In genomic region chr11:20594229-20595201, GRCm38 (mm10) we compare ENCODE assay signal across 10 mouse cellular contexts. TPM values are rescaled to one million over a fixed set of nuclear protein-coding genes. Genes with fewer than 3 reads are reported as not detected.
DNase-seq lines count a peak whose midpoint lies in the region; ATAC-seq and TF ChIP-seq lines count a peak whose summit lies in the region.
"Had no signal": no experiment of that assay in that cellular context is flagged by ENCODE, and none has a peak within 500 bp of the region (broad histone marks: within the 10 kb centered on the region; RNA-seq: fewer than 3 reads in every experiment).

No protein-coding gene starts in this region.

- no peak overlapping the region for H3K4me2 ChIP-seq in kidney, embryonic 14.5 days (replicated peaks; ENCODE audit: low read depth, low read length)
- no peak overlapping the region for H3K4me2 ChIP-seq in kidney, postnatal 0 days (ENCODE audit: low read length)
- 0 out of 2 replicates have a peak overlapping the region, but pooled peaks have one; percentile 2 for H3K4me2 ChIP-seq in stomach, embryonic 15.5 days
- H3K4me2 ChIP-seq: forebrain, embryonic 15.5 days had no signal

- 78% methylated on average over 22 of the region's 22 CpGs for WGBS in kidney, embryonic 14.5 days
- WGBS in heart, adult 2 months = 39% methylated on average over 22 of the region's 22 CpGs
- 63% methylated on average over 22 of the region's 22 CpGs for WGBS in kidney, postnatal 0 days
- 57% methylated on average over 22 of the region's 22 CpGs for WGBS in stomach, embryonic 15.5 days

- no peak overlapping the region for H3K4me3 ChIP-seq in kidney, embryonic 14.5 days (ENCODE audit: low read length)
- H3K4me3 ChIP-seq in heart, adult 2 months = 0 out of 2 replicates have a peak overlapping the region, but pooled peaks have one; percentile 11
- no peak overlapping the region for H3K4me3 ChIP-seq in kidney, postnatal 0 days (replicated peaks; ENCODE audit: low read depth, low read length)
- no peak overlapping the region for H3K4me3 ChIP-seq in stomach, embryonic 15.5 days (replicated peaks)
- H3K4me3 ChIP-seq: forebrain, embryonic 15.5 days had no signal

- no peaks in the 10 kb centered on the region for H3K9me3 ChIP-seq in kidney, embryonic 14.5 days (ENCODE audit: control insufficient read depth, low read length)
- H3K9me3 ChIP-seq in kidney, postnatal 0 days (replicated peaks; ENCODE audit: low read length) = no peaks in the 10 kb centered on the region
- no peaks in the 10 kb centered on the region for H3K9me3 ChIP-seq in stomach, embryonic 15.5 days
- H3K9me3 ChIP-seq: forebrain, embryonic 15.5 days had no signal

- H3K9ac ChIP-seq in kidney, embryonic 14.5 days (ENCODE audit: low read depth, low read length) = no peak overlapping the region
- H3K9ac ChIP-seq in heart, adult 2 months (ENCODE audit: low read depth, low read length) = peak overlapping the region; percentile 62
- H3K9ac ChIP-seq in kidney, postnatal 0 days (ENCODE audit: low read depth, low read length) = 0 out of 2 replicates have a peak overlapping the region, but pooled peaks have one; percentile 3
- H3K9ac ChIP-seq in stomach, embryonic 15.5 days = no peak overlapping the region
- H3K9ac ChIP-seq: forebrain, embryonic 15.5 days had no signal

- TF ChIP-seq CTCF in heart, adult 2 months (IDR thresholded peaks at IDR 0.05) = no peak
- no peak for TF ChIP-seq CTCF in kidney, postnatal 0 days (IDR thresholded peaks at IDR 0.05; ENCODE audit: low read depth)

- DNase-seq in kidney, adult 18-20 months = peak; percentile 24
- peak; percentile 53 to 54 for DNase-seq in heart, adult 2 months
- no peak for DNase-seq in kidney, postnatal 0 days (ENCODE audit: low spot score)
- DNase-seq in left cerebral cortex, adult 18-20 months (ENCODE audit: low spot score in 2 of 2) = no peak
- DNase-seq in cerebellum, adult 18-20 months = no peak
- DNase-seq: cerebellum, adult 9-10 months had no signal

- intact Hi-C loops in heart, adult 2 months (cut with DNase I) = loop anchor here (2.0 to 5.0 kb wide), 4 partner anchors 36 to 137 kb away; partner anchors contain the start of gene Sertad2

- H3K27ac ChIP-seq in kidney, embryonic 14.5 days (ENCODE audit: low read depth, low read length) = no peak overlapping the region
- H3K27ac ChIP-seq in heart, adult 2 months = peak overlapping the region; percentile 51
- peak overlapping the region; percentile 66 for H3K27ac ChIP-seq in kidney, postnatal 0 days
- peak overlapping the region; percentile 21; the same call in 1 of the 2 replicates for H3K27ac ChIP-seq in stomach, embryonic 15.5 days
- H3K27ac ChIP-seq: forebrain, embryonic 15.5 days had no signal

- no peak for TF ChIP-seq EP300 in heart, adult 2 months (IDR thresholded peaks at IDR 0.05; ENCODE audit: insufficient read depth, low read depth, low read length)

- no peaks in the 10 kb centered on the region for H3K79me2 ChIP-seq in heart, adult 2 months (replicated peaks; ENCODE audit: control insufficient read depth, insufficient read depth, low read length)

- TF ChIP-seq POLR2A in heart, adult 2 months (IDR thresholded peaks at IDR 0.05; ENCODE audit: insufficient read depth, low read depth, low read length) = no peak

- H3K36me3 ChIP-seq in kidney, embryonic 14.5 days (ENCODE audit: control insufficient read depth, insufficient read depth, low read length) = no peaks in the 10 kb centered on the region
- H3K36me3 ChIP-seq in heart, adult 2 months (ENCODE audit: control insufficient read depth, insufficient read depth, low read length) = no peaks in the 10 kb centered on the region
- no peaks in the 10 kb centered on the region for H3K36me3 ChIP-seq in kidney, postnatal 0 days (ENCODE audit: insufficient read depth, low read length)
- no peaks in the 10 kb centered on the region for H3K36me3 ChIP-seq in stomach, embryonic 15.5 days
- H3K36me3 ChIP-seq: forebrain, embryonic 15.5 days had no signal

- ATAC-seq in kidney, embryonic 14.5 days (ENCODE audit: low FRiP score, low TSS enrichment) = no peak
- no peak for ATAC-seq in kidney, postnatal 0 days (replicated peaks; ENCODE audit: low FRiP score, low read depth)
- ATAC-seq in stomach, embryonic 15.5 days (ENCODE audit: insufficient read depth, low FRiP score, low read depth) = no peak
- no peak for ATAC-seq in CD4-positive, CD25-positive, alpha-beta regulatory T cell, adult 4 months
- ATAC-seq: forebrain, embryonic 15.5 days had no signal

- no peaks in the 10 kb centered on the region for H3K27me3 ChIP-seq in kidney, embryonic 14.5 days (ENCODE audit: control insufficient read depth, insufficient read depth, low read length)
- no peaks in the 10 kb centered on the region for H3K27me3 ChIP-seq in heart, adult 2 months (ENCODE audit: control insufficient read depth, insufficient read depth, low read length)
- no peaks in the 10 kb centered on the region for H3K27me3 ChIP-seq in kidney, postnatal 0 days (ENCODE audit: insufficient read depth, low read length)
- no peaks in the 10 kb centered on the region for H3K27me3 ChIP-seq in stomach, embryonic 15.5 days (replicated peaks)
- H3K27me3 ChIP-seq: forebrain, embryonic 15.5 days had no signal

- peaks cover 6% of the 10 kb centered on the region; the same call in 1 of the 2 replicates for H3K4me1 ChIP-seq in kidney, embryonic 14.5 days (ENCODE audit: control insufficient read depth, insufficient read depth, low read length)
- peaks cover 3% of the 10 kb centered on the region for H3K4me1 ChIP-seq in heart, adult 2 months (ENCODE audit: control insufficient read depth, insufficient read depth, low read length)
- H3K4me1 ChIP-seq in kidney, postnatal 0 days (replicated peaks; ENCODE audit: insufficient read depth, low read length) = 0 out of 2 replicates have a peak, but pooled peaks cover 5% of the 10 kb centered on the region
- H3K4me1 ChIP-seq in stomach, embryonic 15.5 days = peaks cover 9% of the 10 kb centered on the region; the same call in 1 of the 2 replicates
- H3K4me1 ChIP-seq: forebrain, embryonic 15.5 days had no signal

RNA-seq across cellular contexts. Expression of gene Sertad2, which starts 51.5 kb away (rescaled TPM):
- polyA plus RNA-seq in kidney, embryonic 14.5 days (2014; fragmentation: Nextera tagmentation; extraction: Ambion mirVana) = 24.4 and 34.9 TPM in 2 replicates
- total RNA-seq in heart, adult 2 months (2021) = 10 to 100 TPM; 16.1 to 20.2 TPM
- polyA plus RNA-seq in heart, adult 2 months (2012; rRNA removed) = 17.7 and 21.9 TPM in 2 replicates
- polyA plus RNA-seq in kidney, postnatal 0 days (2015; fragmentation: Nextera tagmentation; extraction: Ambion mirVana) = 36.0 and 40.9 TPM in 2 replicates
- 26.5 and 38.8 TPM in 2 replicates for polyA plus RNA-seq in stomach, embryonic 15.5 days (2015; fragmentation: Nextera tagmentation; extraction: Ambion mirVana)
- total RNA-seq in left cerebral cortex, adult 18-20 months (2021) = 10 to 100 TPM; 20.1 to 23.6 TPM
- 10 to 100 TPM; 18.5 TPM for polyA plus RNA-seq in CD4-positive, CD25-positive, alpha-beta regulatory T cell, adult 4 months (2017; shearing (Covaris generic))

Comparison
In these comparisons a context has a peak if more than half of its experiments do, and no peak if none do; other contexts are left out.
1. DNase-seq: peak in kidney, adult 18-20 months (single experiment) and heart, adult 2 months (2 of 2); none in kidney, postnatal 0 days (single experiment), left cerebral cortex, adult 18-20 months (0 of 2) and cerebellum, adult 18-20 months (0 of 2).
2. H3K9ac ChIP-seq: peak in heart, adult 2 months (single experiment) and kidney, postnatal 0 days (single experiment); none in kidney, embryonic 14.5 days (single experiment) and stomach, embryonic 15.5 days (single experiment).